Mouse (Mus musculus): ENCODE results near the gene Smarcc2.
A peak's percentile ranks its signal among the peaks of the same experiment; 100 is the strongest.

The Smarcc2 gene

DNA sequence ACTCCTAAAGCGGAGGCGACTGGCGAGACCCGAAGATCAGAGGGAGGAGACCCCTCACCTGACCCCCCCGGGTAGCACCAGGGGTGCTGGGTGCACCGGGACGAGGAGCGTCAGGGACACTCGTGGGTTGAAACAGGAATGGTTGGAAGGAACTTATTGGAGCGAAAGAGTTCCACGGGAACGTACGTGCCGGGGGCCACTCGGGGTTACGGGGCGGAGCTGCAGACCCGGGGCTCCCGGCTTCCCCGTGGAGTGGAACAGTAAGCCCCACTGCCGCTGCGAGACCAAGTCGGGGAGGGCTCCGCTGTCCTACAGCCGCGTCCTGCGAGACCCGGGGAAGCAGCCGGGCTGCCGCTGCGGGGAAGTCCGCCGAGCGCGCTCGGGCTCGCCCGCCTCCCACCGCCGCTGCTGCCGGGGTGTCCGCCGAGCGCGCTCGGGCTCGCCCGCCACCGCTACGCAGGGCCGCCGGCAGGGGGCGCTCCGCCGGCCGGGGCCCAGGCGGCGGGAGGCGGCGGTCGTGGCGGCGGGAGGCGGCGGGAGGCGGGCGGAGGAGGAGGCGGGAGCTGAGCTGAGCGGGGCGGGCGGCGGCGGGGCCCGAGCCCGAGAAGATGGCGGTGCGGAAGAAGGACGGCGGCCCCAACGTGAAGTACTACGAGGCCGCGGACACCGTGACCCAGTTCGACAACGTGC lies at the start of gene Smarcc2:
TSS of gene Smarcc2 (plus strand) at position 530 of the 690 bp plus-strand sequence.
- peak; percentile 94 for DNase-seq

DNA sequence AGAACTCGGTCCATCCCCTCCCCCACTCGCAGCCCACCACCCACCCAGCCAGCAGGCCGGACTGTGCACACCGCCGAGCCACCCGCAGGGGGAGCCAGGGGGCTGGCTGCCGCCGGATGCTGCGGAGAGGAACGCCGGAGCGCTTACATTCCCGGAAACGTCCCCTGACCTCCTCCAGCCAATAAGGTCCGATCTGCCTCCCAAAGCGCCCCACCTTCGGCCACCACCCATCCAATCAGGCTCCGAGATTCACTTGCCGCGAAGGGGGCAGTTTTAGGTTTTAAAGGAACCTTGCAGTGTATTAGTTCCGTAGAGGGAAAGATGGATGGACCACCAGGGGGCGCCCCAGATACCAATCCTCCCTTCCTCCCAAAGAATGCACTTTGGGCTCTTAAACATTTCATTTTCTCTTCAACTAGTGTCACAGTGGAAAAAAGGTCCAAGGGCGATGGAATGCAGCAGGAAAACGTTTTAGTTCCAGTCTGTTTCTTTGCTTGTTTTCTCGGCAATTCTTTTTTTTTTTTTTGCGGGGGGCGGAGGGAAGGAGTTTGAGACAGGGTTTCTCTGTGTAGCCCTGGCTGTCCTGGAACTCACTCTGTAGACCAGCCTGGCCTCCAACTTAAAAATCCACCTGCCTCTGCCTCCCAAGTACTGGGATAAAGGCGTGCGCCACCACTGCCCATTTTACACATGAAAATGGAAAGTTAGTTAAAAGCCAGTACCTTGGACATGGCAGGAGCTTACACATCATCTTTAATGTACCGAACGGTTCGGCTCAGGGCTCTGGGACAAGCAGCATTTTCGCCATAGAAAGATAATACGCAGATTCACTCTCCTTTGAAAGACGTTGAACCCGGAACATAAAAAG lies 49.1 kb upstream of the Smarcc2 start:
- DNase-seq: peak; percentile 99

- DNase-seq: peak; percentile 16
Observed at GRCm38 (mm10) chr10:128410560-128410845, 48.5 kb upstream of the Smarcc2 start.

DNA sequence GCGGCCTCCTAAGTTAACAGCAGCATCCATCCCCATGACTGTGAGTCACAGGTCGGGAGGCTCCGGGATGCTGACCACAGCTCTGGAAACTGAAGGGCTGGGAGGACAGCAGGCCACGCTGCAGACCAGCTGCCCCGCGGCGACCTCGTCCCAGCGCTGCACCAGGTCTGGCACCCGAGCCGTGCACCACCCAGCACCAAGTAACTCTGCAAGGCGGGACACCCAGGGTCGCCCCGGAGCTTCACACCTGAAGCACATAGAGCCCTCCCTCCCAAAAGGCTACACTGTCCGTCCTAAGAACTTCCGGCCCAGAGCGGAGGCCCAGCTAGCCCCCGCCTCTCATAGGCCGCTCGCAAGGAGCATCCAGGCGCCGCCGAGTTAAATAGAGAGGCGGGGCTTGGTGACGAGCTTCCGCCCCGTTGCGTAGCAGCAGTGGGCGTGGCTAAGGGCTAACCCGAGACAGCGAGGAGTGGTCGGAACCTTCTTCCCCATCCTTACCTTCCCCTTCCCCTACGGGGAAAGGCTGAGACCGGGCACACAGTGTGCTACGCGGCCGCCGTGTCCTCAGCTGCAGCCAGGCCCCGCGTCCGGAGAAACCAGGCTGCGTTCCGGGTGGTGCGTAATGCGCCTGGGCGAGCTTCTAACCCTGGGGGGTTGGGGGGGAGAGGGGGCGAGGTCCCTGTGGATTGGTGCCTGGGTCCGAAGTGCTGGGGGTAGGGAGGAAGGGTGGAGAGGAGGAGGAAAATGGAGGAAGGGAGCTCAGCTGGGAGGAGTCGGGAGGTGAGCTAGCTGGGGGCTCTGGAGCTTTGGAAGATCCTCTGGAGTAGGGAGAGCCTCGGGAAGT lies 47.6 kb upstream of the Smarcc2 start, which contains the start of the genes Nabp2 and Rnf41:
TSS of gene Nabp2 (minus strand) at position 282 of the 844 bp plus-strand sequence.
TSS of gene Rnf41 (plus strand) at position 447 of the 844 bp plus-strand sequence.
- peak; percentile 99 for DNase-seq

DNA sequence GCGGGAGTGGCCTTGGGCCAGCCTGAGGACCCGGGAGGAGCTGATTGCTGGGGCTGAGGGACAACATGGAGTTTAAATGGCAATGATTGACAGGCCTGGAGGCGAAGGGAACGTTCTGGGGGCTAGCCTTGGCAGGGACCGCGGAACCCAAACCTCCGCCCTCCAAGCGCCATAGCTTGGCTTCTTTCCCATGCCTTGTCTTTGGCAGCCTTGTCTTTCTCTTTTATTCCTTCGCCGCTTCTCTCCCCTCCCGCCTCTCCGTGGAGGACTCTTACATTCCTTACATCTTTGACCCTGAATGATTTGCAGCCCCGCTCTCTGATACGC lies 47.0 kb upstream of the Smarcc2 start:
- DNase-seq: no peak

DNA sequence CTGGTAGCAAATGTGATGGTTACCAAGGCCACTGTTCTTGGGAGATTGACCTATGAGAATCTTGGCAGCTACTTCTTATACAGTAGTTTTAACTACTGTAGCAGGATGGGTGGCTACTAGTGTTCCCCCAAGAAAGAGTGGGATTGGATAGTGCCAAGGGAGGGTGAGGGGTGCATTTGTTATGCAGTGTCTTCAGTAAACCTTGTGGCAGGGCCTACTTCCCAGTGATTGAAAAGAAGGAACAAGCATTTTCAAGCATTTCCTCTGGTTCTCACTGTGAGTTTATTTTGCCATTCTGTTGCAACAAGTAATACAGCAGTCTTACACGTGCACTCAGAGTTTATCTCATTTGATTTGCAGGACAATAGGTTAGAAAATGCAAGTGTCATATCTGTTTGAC lies 46.5 kb upstream of the Smarcc2 start:
- DNase-seq: no peak

- DNase-seq: no peak
Observed at GRCm38 (mm10) chr10:128413076-128413475, 46.0 kb upstream of the Smarcc2 start.

GRCm38 (mm10) chr10:128414848-128415247 lies 44.2 kb upstream of the Smarcc2 start:
- no peak for DNase-seq

GRCm38 (mm10) chr10:128422426-128422825 lies 36.6 kb upstream of the Smarcc2 start:
- DNase-seq: no peak

- DNase-seq: peak; percentile 51
Observed at GRCm38 (mm10) chr10:128424604-128425003, 34.4 kb upstream of the Smarcc2 start.

- DNase-seq: no peak
Observed at GRCm38 (mm10) chr10:128425260-128425659, 33.8 kb upstream of the Smarcc2 start.

- DNase-seq: no peak
Observed at GRCm38 (mm10) chr10:128429052-128429451, 30.0 kb upstream of the Smarcc2 start.

- DNase-seq: no peak
Observed at GRCm38 (mm10) chr10:128429454-128429853, 29.6 kb upstream of the Smarcc2 start.

GRCm38 (mm10) chr10:128433417-128433816 lies 25.6 kb upstream of the Smarcc2 start:
- no peak for DNase-seq

DNA sequence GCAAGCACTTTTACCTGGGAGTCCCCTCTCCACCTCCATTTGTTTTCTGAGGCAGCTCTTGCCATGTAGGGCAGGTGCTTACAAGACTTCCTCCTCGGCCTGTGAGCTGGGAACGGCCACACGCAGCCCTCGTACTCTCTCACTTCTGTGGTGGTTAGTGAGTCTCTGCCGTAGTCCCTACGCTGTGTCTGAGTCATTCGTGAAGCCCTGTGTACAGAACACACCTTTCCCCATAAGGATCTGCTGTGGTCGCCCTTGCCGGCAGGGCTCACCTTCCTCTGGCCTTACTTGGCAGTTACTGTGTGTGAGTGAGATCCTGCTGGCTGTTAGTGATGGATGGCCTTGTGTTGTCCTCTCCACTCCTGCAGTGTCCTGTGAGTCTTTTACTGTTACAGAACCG lies 24.4 kb upstream of the Smarcc2 start:
- no peak for DNase-seq

DNA sequence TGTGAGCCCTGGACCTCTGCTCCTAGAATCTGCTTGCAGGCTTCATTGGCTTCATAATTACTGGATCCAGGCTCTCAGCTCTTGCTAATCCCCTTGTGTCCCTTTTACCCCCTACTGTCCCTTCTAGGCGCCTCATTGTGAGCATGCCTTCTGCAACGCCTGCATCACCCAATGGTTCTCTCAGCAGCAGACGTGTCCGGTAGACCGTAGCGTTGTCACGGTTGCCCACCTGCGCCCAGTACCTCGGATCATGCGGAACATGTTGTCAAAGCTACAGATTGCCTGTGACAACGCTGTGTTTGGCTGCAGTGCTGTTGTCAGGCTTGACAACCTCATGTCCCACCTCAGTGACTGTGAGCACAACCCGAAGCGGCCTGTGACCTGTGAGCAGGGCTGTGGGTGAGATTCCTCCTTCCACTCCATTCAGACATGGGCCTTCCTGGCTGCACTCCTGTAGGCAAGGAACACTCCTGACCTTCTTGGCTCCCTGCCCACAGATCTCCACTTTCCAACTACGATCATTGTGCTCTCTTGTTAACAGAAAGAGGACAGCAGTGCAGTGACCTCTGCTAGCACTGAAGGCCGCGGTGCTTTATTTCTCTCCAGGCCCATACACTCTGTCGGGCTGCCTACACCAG lies 23.7 kb upstream of the Smarcc2 start:
- peak; percentile 89 for DNase-seq

- no peak for DNase-seq
Observed at GRCm38 (mm10) chr10:128435873-128436272, 23.2 kb upstream of the Smarcc2 start.

- no peak for DNase-seq
Observed at GRCm38 (mm10) chr10:128436376-128436775, 22.7 kb upstream of the Smarcc2 start.

- peak; percentile 50 for DNase-seq
Observed at GRCm38 (mm10) chr10:128438675-128439279, 20.3 kb upstream of the Smarcc2 start.

DNA sequence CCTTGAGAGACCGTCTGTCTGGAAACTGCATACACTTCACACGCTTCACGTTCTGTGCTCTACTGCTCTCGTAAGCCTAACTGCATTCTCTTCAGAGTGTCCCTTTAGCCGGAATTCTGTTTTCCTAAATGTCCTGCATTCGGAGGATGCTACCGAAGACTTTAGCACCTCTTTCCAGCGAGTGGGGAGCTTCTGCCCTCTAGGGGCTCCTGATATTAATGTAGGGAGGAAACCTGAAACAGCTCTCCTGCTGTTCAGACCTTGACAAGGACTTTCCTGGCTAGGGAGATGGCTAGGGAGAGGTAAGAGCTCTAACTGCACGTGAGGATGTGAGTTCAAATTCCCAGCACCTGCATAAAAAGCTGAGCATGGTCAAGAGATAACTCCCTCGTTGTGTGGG lies 18.6 kb upstream of the Smarcc2 start:
- DNase-seq: peak; percentile 58

DNA sequence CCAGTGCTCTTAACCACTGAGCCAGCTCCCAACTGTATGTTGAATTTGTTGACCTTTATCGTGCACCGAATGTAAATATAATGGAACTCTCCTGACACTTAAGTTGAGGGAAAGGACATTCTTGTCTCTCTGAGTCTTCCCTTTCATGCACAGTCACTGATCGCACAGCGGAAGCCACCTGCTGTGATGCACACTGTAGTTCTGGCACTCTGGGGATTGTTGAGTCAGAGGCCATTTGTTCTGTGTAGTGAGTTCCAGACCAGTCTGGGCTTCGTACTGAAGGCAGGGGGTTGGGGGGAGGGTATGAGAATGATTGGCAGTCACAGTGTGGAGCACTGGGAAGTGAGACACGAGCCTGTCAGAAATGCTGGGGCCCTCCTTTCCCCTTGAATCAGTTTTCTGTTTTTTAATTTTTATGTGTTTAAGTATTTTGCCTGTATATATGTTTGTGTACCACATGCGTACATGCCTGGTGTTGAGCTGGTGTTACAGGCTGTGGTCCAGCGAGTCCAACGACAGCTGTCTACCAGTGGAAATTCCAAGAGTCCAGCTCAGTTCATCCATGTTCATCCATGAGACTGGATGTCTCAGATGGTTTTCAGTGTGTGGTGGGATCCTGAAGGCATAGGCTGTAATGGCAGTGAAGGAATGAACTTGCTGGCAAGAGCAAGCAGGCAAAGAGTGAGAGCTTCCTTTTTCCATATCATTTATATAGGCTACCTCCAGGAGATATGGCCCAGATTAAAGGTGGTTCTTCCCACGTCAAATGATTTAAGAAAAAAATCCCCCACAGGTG lies 17.5 kb upstream of the Smarcc2 start:
- DNase-seq: no peak

DNA sequence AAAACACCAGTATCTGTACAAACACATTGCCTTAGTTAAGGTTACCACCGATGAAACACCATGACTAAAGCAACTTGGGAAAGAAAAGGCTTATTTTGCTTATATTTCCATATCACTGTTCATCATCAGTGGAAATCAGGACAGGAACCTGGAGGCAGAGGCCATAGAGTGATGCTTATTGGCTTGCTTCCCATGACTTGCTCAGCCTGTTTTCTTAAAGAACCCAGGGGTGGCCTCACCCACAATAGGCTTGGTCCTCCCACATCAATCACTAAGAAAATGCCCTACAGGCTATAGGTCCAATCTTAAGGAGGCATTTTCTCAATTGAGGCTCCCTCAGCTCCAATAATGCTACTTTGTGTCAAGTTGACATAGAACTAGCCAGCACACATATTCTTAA lies 16.3 kb upstream of the Smarcc2 start:
- no peak for DNase-seq

All from kidney, postnatal 10 days (tissue).